Mouse (Mus musculus) heart, postnatal 25 days (tissue): ENCODE measurements around the gene Rgs1. TPM values are rescaled to one million over a fixed set of nuclear protein-coding genes. Genes with fewer than 3 reads are reported as not detected.

Experiments
- DNase-seq: peaks from one replicate; pipeline ENCODE4 v3.0.0; 2022; ENCODE audit warnings: low spot score
- intact Hi-C: fragments of 180-260 bp; cut with DNase I; formaldehyde crosslinking; loops from one replicate; pipeline ENCODE4 v1.15.1; 2025
- total RNA-seq, 2 experiments: library from RNA; stranded (reverse); gene quantifications; 2 replicates each; pipeline ENCODE4 v1.2.3; 2021

Gene Rgs1
- under 1 TPM in 1 of 2 experiments, not detected in 1; 0.18 TPM for total RNA-seq

- no peak for DNase-seq
- intact Hi-C loops, result no loop called here
These were observed at the start of gene Rgs1 for GRCm38 (mm10) chr1:144248923-144249322. Gene Rgs1 (minus strand): TSS chr1:144249242.

DNA sequence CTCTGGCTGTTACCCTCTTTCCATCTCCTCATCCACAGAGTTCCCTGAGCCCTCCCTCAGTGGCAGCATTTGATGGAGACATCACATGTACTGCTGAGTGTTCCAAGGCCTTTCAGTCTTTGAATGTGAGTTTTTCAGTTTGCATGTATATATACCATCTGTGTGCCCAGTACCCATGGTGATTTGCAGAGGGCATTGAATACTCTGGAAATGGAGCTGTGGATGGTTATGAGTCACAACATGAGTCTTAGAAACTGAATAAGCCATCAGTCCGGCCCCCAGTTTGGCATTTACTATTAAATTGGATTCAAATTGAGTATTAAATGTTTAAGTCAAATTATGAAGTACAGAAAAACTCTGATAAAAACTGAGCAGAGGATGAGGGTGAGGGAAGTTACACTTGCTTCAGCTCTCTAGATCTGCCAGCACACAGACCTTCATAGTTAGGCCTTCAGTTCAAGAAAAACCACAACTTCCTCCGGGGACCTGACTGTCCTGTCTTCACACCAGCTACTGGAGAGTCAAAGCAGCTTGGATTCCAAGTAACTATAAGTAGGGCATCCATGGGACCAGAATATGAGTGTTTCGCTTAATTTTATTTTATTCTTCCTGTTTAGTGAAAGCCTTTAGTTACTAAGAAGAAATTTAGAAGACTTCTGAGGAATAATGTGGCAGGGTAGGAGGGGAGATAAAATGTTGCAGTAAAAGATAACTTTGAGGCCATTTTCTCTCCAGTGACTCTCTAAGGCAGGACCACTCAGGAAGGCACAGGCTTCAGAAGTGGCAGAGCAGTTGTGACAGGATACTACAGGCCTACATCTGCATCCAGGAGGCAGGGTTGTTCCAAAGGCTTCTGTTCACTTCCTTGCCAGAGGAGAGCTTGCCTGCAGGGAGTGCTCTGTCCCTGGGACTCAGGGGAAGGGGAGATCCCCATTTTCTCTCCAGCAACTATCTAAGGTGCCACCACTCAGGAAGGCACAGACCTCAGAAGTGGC is 34.3 kb upstream of the Rgs1 start:
- intact Hi-C loops, result no loop called here
- DNase-seq, result no peak

DNA sequence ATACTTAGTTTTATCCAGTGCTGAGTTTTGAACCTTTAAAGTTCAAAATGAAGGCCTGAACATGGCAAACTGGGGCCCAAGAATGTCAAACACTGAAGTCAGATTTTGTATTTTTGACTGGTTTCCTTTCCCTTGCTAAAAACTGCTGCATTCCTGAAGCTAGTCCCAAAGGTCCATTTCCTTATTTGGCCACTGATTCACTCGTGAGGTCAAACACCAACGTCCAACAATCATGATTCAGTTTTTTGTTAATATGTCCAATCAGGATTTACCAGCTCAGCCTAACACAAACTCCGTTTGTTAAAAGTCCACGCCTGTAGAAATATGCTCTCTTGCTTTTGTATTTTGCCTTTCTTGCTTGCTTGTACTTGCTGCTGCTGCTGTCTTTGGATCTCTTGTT is 31.0 kb upstream of the Rgs1 start:
- intact Hi-C loops, result no loop called here

DNA sequence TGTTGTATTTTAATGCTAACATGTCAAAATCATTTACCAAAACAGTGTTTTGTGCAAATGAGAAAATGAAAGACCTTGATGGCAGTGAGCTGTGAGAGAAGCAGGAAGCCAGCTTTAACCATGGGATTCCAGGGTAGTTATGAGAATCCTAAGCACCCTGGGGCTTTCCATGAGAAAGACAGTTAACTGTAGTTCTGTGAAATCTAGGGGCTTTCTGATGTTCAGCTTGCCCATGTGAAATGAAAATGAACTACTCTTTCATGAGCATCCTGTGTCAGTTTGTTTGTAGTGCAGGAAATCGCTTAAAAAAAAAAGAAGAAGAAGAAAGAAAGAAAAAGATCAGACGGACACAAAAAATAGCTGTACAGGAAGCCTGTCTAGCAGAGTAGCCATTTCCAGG is 23.9 kb upstream of the Rgs1 start:
- no peak for DNase-seq
- intact Hi-C loops, result no loop called here

More for the DNA sequence above, 31.0 kb upstream of the Rgs1 start:
- DNase-seq, result no peak

DNA sequence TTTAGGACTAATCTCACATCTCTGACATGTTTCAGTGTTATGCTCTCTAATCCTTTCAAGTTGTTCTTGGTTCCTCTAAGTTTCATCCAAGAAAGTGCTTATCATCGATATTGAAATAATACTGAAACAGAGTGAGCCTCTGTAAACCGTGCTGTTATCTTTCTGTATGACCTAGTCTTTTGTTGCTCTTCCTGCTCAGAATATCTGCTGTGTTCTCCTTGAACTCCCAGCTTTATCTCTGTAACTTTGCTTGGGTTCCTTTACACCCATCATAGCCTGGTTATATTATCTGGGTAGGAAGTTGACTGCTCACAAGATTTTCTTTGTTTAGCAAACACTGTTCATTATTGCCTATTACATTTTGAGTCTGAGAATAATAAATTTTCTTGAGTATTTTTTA is 20.1 kb upstream of the Rgs1 start:
- no peak for DNase-seq
- intact Hi-C loops, result no loop called here

DNA sequence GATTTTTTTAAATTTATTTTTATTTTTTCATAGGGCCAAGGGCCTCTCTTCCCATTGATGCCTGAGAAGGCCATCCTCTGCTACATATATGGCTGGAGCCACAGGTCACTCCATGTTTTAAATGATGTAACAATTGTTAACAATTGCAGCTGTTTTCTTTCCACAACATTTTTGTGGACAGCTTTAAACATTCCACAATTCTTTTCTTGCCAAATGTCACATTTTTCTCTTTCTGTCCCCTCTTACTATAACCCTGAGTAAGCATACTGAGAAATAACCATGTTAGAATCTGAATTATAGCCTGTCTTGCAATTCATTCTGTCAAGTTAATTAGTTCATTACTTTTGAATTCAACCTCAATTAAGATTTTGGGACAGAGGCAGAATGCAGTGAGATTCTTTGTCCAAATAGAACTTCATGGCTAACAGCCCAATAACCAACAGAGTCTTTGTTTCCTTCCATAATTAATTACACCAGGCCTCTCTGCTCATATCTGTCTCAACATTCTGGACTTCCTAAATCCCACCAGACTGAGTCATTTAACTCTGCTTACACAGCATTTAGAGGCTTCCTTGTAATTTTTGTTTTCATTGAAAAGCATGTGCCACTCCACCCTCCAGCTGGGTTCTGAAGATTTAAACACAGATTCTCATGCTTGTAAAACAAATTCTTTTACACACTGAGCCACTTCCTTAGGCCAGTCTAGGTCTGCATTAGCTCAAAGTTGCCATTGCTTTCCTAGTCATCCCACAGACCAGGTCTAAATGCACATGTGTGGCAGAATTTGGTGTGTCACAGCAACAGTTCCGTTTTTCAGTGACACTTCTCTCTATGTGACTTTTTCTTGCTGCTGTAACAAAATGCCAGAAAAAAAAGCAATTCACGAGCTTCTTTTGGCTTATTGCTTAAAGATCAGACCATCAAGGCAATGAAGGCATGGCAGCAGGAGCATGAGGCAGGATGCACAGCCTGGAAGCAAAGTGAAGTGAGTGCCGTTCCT is 18.7 kb upstream of the Rgs1 start:
- intact Hi-C loops, result no loop called here
- DNase-seq, result no peak

DNA sequence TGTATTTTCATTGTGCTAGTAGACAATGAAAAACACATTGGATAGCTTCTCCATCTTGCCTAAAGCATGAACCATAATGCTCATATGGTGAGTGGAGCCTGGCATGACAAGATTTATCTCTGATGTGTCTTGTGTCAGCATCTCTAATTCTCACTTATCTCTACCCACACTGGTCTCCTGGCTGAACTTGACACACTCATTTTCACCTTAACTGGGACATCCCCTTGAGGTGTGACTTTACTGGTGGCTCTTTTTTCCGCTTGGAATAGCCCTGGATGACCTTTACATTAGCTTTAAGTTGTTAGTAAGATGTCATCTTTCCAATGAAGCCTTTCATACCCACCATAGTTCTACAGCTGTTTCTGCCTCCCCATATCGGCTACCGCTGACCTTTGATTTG is 15.0 kb upstream of the Rgs1 start:
- no peak for DNase-seq
- intact Hi-C loops, result no loop called here

DNA sequence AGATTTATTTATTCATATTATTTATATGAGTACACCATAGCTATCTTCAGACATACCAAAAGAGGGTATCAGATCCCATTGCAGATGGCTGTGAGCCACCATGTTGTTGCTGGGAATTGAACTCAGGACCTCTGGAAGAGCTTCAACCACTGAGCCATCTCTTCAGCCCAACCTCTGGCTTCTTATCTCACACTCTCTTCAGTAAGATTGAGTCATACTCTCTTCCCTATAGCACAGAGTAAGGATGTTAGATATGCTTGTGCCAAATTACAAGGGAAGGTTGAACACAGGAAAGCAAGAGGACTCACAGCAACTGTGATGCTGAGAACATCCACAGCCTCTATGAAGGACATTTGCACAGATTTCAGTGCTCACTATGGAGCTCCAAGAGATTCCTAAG is 13.0 kb upstream of the Rgs1 start:
- intact Hi-C loops, result no loop called here
- no peak for DNase-seq

- intact Hi-C loops, result no loop called here
These were observed 9.7 kb upstream of the Rgs1 start for GRCm38 (mm10) chr1:144258779-144259178.

GRCm38 (mm10) chr1:144256556-144257331 is 7.7 kb upstream of the Rgs1 start:
- intact Hi-C loops, result no loop called here
- no peak for DNase-seq

More at GRCm38 (mm10) chr1:144258779-144259178, 9.7 kb upstream of the Rgs1 start:
- DNase-seq, result no peak

DNA sequence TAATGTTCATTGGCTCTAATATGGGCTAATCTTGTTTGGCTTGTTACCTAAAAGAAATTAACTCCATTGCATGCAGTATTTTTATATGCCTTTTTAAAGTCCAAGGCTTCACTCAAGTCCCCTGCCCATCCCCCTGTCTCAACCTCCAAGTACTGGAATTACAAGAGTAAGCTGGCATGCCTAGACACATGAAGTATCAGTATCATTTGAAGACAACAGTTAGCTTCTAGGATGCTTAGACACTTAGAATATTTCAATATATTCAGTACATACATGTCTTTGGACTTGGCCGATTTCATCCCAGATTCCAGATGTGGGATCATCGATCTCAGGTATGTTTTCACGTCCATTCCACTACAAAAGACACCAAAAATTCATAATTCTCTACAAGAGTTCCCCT is 836 bp downstream of the Rgs1 start:
- intact Hi-C loops, result no loop called here
- DNase-seq, result no peak

DNA sequence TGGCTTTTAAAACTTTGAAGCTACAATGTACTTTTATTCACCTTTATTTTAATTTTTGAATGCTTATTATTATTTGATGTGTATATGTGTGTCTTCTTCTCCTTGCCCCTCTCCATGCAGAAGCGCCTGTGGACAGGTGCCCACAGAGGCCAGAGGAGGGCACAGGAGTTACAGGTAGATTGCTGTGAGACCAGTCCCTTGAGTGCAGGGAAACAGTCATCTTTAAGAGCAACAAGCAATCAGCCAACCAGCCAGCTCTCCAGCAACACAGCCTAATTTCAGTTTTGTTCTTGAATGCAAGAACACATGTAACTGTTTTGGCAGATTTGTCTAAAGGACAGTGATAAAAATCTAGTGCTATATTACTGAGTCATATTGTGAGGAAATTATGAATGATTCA is 1.7 kb downstream of the Rgs1 start:
- intact Hi-C loops, result no loop called here
- DNase-seq, result no peak

DNA sequence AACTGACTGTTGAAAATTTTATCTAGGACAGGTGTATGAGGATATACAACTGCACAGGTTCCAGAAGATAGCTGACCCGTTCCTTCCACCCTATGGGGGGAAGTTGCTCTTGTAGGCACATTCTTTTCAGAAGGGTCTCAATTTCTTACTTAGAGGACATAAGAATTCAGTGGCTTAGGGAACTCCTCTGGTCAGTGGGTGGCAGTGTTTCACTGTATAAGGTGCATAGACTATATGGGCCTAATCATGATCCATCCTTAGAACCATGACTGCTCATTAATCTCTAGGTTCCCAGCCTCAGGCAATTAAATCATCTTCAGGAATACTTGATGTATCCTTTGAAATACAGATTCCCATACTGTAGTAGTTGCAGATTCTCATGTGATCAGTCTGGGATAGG is 5.5 kb downstream of the Rgs1 start:
- no peak for DNase-seq
- intact Hi-C loops, result loop anchor here (5.0 kb wide), 1 partner anchor 109 kb away; no protein-coding TSS in a partner anchor

GRCm38 (mm10) chr1:144239195-144239594 is 9.8 kb downstream of the Rgs1 start:
- no peak for DNase-seq
- intact Hi-C loops, result no loop called here

- intact Hi-C loops, result no loop called here
- DNase-seq, result no peak
These were observed 33.8 kb downstream of the Rgs1 start for GRCm38 (mm10) chr1:144215230-144215629.

DNA sequence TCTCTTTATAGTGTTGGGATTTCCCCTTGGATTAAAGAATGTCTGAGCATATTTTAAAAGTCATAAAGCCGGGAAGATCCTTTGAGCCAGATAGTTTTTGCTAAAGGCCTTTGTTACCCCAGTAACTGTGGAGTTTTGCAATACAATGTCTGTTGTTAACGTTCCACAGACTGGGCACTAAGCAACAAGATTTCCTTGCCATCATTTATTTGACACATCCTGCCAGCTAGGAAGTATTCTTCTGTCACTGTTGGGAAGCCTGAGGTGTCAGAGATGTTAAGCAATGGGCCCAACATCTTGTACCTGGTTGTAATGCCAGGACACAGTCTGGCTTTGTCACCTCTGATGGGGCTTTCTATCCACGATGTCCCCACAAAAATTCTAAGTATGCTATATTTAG is 38.1 kb downstream of the Rgs1 start:
- no peak for DNase-seq
- intact Hi-C loops, result no loop called here

DNA sequence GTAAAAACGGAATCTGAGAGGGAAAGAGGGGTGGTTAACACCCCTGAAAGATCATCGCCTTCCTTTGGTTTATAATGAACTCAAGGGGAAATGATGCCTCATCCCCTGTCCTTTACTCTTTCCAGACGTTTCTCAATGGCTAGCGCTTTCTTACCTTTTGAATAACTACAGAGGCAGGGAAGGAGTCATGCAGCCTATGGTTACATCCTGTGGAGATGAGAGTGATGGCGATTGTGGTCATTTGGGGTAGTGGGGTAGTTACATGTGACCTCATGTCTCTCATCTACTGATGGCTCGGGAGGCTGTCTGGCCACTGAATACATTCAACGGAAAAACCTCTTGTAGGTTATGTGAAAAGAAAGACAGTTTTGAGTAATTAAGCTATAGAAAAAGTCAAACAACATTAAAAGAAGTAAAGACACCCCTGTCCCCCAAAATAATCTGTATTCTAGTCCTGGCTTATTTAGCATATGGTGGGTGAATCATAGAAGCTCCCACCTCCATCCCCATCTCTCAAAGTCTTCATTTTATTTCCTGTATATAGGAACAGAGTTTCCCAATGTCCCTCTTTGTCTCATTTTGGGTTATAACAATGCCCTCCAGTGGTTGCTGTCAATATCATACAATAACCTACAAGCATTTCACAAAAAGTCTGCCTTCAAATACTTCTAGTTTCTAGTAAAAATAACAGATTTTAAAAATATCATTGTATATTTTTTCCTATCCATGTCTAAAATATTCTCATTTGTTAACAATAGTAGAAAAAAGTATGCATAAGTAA is 42.6 kb downstream of the Rgs1 start:
- DNase-seq, result no peak
- intact Hi-C loops, result loop anchor here (5.0 kb wide), 2 partner anchors 189 to 404 kb away; no protein-coding TSS in a partner anchor

- DNase-seq, result no peak
- intact Hi-C loops, result loop anchor here (5.0 kb wide), 2 partner anchors 187 to 402 kb away; no protein-coding TSS in a partner anchor
These were observed 44.3 kb downstream of the Rgs1 start for GRCm38 (mm10) chr1:144204766-144205165.

DNA sequence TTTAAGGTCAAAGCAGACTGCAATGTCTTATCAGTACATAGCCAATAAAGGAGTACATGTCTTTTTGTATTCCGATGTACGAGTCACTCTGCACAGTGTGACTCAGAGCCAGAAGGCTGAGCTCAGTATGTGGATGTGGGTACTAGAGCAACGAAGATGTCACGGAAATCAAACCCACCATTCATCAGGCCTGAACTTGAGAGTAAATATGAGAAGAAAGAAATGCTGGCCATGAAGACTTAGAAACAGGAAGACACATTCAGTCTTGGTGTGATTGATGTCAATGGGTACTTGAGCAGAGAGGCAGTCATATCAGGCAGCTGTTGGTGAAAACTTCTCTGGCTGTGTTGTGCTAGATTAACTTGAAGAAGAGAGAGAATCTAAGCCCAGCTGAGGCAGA is 46.1 kb downstream of the Rgs1 start:
- DNase-seq, result no peak
- intact Hi-C loops, result no loop called here
